Mouse (Mus musculus): ENCODE measurements around the gene Atg16l1.
"Not testable (repeated sequence)": the region's sequence is repeated elsewhere in the genome, so short reads cannot be mapped to it uniquely, and the experiment has no call there.

Gene Atg16l1

GRCm38 (mm10) chr1:87771724-87772123 is 16.1 kb downstream of the Atg16l1 start:
- no peak for DNase-seq (ENCODE audit: low read depth in 2 of 2, low spot score in 2 of 2)

DNA sequence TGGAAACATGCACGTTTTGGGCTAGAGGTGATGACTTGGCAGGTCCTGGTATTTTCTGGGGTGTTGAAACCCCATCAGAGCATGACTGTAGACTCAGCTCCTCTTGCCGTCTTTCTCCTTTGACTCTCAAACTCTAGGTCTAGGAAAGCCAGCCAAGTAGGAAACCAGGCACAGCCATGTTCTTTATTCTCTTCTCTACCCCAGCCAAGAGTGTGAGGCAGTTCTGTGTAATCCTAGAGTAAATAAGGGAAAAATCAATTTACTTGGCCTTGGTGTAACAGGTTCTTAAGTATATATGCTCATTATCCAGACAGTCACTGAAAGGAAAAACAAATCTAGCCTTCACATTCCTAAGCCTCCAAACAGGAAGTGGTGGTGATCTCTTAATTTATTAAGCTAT is 17.7 kb downstream of the Atg16l1 start:
- no peak for DNase-seq (ENCODE audit: low read depth in 2 of 2, low spot score in 2 of 2)

DNA sequence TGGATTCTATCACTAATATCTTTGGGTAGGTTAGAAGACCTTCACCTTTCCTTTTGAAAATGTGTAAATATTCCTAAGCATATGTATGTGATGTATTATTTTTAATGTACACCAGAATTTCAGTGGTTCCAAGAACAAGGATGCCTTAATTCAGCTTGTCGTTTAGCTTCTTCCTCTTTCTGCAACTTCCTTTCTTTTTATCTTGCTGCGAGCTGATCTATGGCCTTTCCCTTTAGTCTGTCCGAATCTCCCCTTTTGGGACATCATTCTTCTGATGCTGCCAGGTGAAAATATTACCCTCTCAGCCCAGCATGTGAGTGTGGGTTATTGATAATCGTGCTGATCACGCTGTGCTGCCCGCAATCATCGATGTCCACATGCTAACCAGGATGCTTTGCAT is 19.2 kb downstream of the Atg16l1 start:
- no peak for DNase-seq (ENCODE audit: low read depth in 2 of 2, low spot score in 2 of 2)

DNA sequence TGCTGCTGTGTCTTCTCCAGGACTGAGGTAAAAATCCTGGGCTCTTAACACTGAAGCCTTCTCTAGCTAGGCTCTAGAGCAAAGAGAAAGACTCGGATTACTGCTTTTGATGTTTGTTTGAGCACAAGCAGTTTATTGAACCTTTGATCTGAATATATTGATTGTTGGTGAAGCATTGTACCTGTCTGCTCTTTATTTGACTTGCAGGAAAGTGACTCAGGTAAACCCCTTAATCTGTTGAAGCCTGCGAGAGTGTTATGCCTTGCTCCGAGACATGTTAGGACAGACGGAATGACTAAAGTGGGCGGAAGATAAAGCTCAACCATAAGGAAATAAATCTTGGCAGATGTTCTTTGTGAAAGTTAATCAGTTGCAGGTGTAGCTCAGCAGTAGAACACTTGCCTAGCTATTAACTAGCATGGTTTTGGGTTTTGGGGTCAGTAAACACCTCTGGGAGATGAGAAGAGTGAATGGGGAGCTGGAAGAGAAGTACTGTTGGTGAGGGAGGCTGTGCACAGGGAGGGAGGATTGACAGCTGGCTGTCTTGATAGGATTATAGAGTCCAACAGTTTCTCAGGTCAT is 23.6 kb downstream of the Atg16l1 start:
- DNase-seq (ENCODE audit: low read depth in 2 of 2, low spot score in 2 of 2), result no peak

DNA sequence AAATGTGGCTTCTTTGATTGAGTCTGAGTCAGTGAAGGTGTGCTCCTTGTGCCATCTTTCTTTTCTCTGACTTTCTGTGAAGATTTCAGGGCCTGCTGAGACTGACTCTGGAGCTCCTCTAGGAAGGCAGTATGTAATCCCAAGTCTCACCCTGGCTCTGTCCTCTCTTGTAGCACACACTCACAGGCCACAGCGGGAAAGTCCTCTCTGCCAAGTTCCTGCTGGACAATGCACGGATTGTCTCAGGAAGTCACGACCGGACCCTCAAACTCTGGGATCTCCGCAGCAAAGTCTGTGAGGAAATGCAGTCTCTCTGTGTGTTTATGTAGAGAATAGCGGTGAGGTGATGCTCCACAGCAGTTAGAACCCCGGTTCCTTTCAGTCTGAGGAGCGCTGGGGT is 30.0 kb downstream of the Atg16l1 start:
- DNase-seq (ENCODE audit: low read depth in 2 of 2, low spot score in 2 of 2), result no peak

GRCm38 (mm10) chr1:87786251-87786650 is 30.6 kb downstream of the Atg16l1 start:
- no peak for DNase-seq (ENCODE audit: low read depth in 2 of 2, low spot score in 2 of 2)

DNA sequence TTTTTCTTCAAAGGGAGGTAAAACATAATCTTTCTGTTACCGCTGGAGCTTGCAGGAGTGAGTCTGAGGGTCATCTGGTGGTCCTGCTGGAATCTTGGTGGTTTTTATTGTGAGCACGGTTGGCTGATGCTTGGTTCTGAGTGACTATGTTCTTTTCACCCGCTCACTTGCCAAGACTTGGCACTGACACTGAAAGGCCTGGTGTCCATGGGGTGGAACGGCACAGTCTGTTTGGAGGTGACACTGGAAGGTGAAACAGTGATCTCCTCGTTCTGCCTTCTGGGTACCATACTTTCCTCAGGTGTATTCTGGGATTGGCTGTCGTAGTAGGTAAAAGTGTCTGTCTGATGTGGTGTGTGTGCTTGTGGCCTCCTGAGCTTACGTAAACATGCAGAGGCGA is 34.0 kb downstream of the Atg16l1 start:
- DNase-seq (ENCODE audit: low read depth in 2 of 2, low spot score in 2 of 2), result no peak

DNA sequence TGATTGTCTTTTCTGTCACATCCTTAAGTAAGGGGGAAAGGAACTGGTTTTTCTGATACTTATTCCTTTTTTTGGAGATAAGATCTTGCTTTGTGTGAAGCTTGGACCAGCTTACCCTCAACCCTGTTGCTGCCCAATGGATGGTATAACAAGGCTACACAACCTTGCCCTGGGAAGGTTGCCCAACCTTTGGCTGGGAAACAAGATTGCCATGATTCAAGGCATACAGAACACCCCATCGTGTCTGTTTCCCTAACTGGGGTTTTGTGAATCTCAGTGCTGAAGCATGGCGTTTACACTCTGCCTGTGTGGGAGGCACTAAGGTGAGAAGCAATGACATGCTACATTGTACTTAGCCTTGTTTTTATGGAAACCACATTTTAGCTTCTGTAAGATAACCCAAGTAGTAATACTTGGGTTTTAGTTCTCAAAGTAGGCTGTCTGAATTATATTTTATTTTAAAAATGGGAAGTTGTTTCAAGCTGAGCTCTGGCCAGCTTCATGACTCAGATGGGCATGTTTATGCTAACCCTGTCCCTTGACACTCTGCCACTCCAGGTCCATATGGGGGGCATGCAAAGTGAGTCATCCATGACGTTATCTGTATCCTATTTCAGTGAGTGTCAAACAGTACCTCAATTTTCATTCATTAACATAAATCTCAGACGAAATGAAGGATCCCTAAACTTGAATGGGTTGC is 36.9 kb downstream of the Atg16l1 start:
- no peak for DNase-seq (ENCODE audit: low read depth in 2 of 2, low spot score in 2 of 2)

GRCm38 (mm10) chr1:87793138-87793449 is 37.4 kb downstream of the Atg16l1 start:
- DNase-seq (ENCODE audit: low read depth in 2 of 2, low spot score in 2 of 2), result no peak

- DNase-seq (ENCODE audit: low read depth in 2 of 2, low spot score in 2 of 2), result no peak
Observed at GRCm38 (mm10) chr1:87797702-87798101, 42.0 kb downstream of the Atg16l1 start.

- DNase-seq (ENCODE audit: low read depth in 2 of 2, low spot score in 2 of 2), result no peak
Observed at GRCm38 (mm10) chr1:87798306-87798705, 42.6 kb downstream of the Atg16l1 start.

- DNase-seq (ENCODE audit: low read depth in 2 of 2, low spot score in 2 of 2), result no peak
Observed at GRCm38 (mm10) chr1:87803576-87803975, 47.9 kb downstream of the Atg16l1 start, which contains the start of gene Sag. Sag (plus strand) TSS chr1:87803680.

DNA sequence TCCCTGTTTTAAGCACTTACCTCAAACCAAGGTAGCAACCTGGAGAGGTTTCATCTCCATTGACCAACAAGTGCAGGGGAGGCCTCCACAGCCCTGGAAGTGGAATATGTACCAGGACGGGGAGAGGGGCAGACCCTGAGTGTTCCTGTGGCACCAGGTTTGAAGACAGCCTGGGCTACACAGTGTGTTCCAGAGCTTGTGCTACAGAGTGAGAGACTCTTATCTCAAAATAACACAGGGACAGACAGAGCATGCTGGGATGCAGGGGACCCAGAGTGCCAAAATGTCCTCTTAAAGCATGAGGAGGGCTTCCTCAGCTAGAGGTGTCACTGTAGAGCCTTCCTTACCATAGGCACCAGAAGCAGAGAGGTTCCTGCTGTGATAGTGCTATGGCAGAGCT is 52.1 kb downstream of the Atg16l1 start:
- DNase-seq (ENCODE audit: low read depth in 2 of 2, low spot score in 2 of 2), result no peak

- no peak for DNase-seq (ENCODE audit: low read depth in 2 of 2, low spot score in 2 of 2)
Observed at GRCm38 (mm10) chr1:87811391-87811790, 55.7 kb downstream of the Atg16l1 start.

DNA sequence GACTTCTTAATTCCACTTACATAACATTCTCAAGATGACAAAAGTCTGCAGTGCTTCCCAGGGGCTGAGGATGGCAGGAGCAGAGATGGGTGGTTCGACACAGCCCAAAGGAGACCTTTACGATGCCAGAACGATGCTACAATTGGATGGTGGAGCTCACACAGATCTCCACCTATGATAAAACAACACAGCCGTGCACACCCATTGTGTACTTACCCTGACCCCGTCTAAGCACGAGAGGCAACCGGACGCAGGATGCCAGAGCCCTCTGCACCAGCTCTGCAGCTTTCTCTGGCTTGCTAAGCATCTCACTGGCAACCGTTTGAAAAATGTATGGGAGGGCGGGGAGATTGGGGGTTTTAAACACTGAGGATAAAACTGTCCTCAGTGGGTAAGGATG is 56.4 kb downstream of the Atg16l1 start:
- DNase-seq (ENCODE audit: low read depth in 2 of 2, low spot score in 2 of 2), result no peak

DNA sequence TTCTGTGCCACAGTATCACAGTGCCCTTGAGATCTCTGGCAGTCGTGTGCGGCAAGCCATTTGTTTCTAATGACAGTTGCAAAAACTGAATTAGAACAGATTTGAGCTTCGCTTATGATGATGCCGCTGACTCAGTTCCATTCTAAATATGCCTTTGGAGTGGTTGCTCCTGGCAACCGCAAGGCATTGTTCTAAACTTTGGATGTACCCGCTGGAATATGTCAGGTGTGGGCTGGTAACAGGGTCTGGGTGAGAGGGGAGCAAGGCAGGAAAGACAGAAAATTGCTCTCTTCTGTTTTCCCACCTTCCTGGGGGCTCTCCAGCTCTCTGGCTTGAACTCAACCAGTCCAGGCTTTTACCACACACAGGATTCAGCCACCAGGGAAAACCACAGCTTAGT is 57.5 kb downstream of the Atg16l1 start:
- DNase-seq (ENCODE audit: low read depth in 2 of 2, low spot score in 2 of 2), result no peak

DNA sequence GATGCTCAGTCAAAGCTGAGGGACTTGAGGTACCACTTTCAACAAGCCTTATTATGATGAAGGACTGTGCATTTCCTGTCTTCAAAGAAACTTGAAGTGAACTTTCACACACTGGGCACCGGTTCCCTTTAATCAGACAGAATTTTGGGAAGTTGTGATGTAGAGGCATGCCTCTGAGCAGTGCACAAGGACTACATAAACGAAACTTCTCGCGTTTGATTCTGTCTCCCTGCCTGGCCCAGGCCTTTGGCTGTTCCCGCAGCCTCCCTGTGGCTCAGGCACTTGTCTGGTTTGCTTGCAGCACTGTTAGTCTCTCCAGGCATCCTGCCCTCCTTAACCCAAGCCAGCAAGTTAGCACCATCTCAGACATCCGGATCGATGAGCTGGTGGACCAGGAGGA is 58.0 kb downstream of the Atg16l1 start:
- DNase-seq (ENCODE audit: low read depth in 2 of 2, low spot score in 2 of 2), result peak; percentile 11 to 36

DNA sequence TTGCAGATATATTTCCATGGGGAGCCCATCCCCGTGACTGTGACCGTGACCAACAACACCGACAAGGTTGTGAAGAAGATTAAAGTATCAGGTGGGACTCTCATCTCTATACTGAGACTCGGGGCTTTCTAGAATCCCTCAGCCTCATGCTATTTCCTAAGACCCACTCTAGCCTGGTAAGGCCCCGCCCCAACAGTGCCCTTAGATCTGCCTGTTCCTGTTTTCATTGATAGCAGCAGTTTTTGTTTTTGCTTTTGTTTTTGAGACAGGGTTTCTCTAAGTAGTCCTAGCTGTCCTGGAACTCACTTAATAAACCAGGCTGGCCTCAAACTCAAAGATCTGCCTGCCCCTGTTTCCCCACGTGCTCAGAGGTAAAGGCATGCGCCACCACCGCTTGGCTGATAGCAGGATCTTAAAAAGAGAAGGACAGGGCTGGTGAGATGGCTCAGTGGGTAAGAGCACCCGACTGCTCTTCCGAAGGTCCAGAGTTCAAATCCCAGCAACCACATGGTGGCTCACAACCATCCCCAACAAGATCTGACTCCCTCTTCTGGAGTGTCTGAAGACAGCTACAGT is 68.8 kb downstream of the Atg16l1 start:
- DNase-seq (ENCODE audit: low read depth in 2 of 2, low spot score in 2 of 2), result no peak

DNA sequence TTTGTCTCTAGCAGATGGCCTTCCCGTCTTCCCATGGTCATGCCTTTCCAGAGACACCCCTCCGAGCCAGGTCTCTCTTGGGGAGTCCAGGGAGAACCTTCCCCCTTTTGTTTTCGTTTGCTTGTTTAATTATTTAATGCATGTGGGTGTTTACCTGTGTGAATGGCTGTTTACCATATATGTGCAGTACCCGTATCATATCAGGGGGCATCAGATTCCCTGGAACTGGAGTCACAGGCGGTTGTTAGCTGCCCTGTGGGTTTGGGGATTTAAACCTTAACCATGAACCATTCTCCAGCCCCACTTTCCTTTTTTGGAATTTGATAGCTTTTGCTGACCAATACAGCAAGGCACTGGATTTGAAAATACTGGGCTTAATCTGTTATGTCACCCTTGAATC is 69.6 kb downstream of the Atg16l1 start:
- DNase-seq (ENCODE audit: low read depth in 2 of 2, low spot score in 2 of 2), result no peak

GRCm38 (mm10) chr1:87825991-87826390 is 70.3 kb downstream of the Atg16l1 start:
- DNase-seq (ENCODE audit: low read depth in 2 of 2, low spot score in 2 of 2), result no peak

DNA sequence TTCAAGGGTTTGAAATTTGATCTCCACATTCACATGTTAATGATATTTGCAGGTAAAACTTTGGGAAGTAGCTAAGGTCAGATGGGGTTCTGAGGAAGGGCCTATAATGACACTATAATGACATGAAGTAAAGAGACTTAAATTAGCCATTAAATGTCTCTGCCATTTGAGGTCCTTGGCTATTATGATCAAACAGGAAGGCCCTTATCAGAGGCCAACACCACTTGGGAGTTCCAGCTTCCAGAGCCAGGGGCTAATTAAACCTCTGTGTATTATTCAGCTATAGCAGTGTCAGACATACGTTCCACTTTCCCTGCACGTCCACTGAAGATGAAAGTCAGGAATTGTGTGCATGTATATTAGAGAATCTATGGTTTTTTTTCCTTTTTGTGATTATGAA is 70.8 kb downstream of the Atg16l1 start:
- no peak for DNase-seq (ENCODE audit: low read depth in 2 of 2, low spot score in 2 of 2)

GRCm38 (mm10) chr1:87827476-87827875 is 71.8 kb downstream of the Atg16l1 start:
- not testable (repeated sequence) for DNase-seq (ENCODE audit: low read depth in 2 of 2, low spot score in 2 of 2)

DNA sequence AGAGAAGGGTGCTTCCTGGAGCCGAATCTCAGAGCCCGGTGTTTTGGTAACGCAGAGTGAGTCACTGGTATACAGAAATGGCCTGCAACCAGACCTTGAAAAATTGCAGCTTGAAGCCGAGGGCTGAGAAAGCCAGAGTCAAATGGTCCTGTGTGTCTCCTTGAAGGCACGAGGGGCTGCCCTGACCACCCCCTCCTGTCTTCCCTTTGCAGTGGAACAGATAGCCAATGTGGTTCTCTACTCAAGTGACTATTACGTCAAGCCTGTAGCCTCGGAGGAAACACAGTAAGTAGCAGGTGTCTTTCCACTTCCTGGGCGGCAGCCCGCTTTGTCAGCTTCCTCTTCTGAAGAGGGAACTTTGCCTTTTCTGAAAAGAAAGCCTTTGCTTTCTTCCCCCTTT is 72.5 kb downstream of the Atg16l1 start:
- DNase-seq (ENCODE audit: low read depth in 2 of 2, low spot score in 2 of 2), result peak; percentile 67 to 71

Data from CD8-positive naive resting alpha-beta T cell, adult 2 months (primary cell).